Mouse (Mus musculus): ENCODE data around the gene Hspb2. TPM values are rescaled to one million over a fixed set of nuclear protein-coding genes. Genes with fewer than 3 reads are reported as not detected.

Hspb2 gene
- 48.5 and 54.7 TPM in 2 replicates for polyA plus RNA-seq (2012; rRNA removed)

DNA sequence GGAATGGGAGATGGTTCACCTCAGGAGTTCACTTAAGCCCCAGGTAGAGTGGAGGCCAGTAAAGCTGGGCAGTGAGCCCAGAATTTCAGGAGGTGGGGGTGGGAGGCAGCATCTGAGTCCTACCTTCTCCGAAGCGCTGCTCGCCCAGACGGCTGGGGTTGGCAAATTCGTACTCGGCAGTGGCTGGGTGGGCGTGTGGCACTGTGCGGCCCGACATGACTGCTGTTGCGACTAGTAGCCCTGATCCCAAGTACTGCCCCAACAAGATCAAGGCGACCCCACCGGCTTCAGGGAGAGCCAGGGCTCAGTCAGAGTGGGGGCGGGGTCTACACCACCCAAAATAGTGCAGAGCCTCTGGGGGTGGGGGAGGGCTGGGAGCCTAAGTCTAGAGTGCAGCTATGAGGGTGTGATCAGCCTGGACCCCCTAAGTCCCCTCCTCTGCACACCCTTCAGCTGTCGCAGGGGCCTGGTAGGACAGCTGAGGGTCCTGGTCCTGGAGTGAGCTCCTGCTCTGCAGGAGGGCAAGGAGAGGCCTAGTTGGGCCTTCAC is at the start of gene Hspb2:
Gene Hspb2, minus strand, starts transcription at position 301 of the 549 bp plus-strand sequence.
- peak; percentile 29 for DNase-seq (ENCODE audit: low spot score)

DNA sequence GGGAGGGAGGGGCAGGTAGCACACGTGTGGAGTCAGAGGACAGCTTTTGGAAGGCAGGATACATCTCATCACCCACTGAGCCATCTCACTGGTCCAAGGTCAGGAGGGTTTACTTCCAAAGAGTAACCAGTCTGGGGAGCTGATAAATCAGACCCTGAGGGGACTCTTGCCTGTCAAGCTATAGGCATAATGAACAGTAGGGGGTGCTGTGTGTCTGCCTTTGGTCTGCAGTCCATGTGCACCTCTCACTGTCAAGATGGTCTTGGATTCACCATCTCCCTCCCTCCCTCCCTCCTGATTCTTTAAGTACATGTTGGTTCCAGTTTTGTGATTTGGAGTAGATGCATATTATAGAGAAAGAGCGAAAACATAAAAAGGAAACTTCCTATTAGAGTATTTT is 48.8 kb upstream of the Hspb2 start:
- DNase-seq (ENCODE audit: low spot score) = no peak

- DNase-seq (ENCODE audit: low spot score) = no peak
These were observed 46.2 kb upstream of the Hspb2 start for GRCm38 (mm10) chr9:50798368-50798767.

- no peak for DNase-seq (ENCODE audit: low spot score)
These were observed 45.5 kb upstream of the Hspb2 start for GRCm38 (mm10) chr9:50797641-50798040.

GRCm38 (mm10) chr9:50796776-50797175 is 44.6 kb upstream of the Hspb2 start:
- DNase-seq (ENCODE audit: low spot score) = no peak

DNA sequence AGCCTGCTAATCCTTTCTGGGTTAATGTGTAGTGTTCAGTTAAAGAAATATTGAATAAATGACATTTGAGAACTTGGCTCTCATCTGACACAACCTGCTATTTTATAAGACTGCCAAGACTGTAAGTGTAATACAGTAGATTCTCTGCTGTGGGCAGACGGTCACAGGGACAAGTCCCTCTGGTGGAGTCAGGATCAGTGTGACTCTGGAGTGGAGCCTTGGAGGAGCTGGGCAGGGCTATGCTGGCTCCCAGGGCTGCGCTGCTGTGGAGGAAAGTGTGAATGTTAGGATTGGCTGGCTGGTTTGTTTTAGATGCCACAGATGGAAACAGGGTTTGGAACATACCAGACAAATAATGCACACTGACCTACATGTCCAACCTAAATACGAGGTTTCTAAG is 43.1 kb upstream of the Hspb2 start:
- no peak for DNase-seq (ENCODE audit: low spot score)

- DNase-seq (ENCODE audit: low spot score) = no peak
These were observed 30.0 kb upstream of the Hspb2 start for GRCm38 (mm10) chr9:50782155-50782554.

GRCm38 (mm10) chr9:50776162-50776760 is 24.1 kb upstream of the Hspb2 start:
- no peak for DNase-seq (ENCODE audit: low spot score)

DNA sequence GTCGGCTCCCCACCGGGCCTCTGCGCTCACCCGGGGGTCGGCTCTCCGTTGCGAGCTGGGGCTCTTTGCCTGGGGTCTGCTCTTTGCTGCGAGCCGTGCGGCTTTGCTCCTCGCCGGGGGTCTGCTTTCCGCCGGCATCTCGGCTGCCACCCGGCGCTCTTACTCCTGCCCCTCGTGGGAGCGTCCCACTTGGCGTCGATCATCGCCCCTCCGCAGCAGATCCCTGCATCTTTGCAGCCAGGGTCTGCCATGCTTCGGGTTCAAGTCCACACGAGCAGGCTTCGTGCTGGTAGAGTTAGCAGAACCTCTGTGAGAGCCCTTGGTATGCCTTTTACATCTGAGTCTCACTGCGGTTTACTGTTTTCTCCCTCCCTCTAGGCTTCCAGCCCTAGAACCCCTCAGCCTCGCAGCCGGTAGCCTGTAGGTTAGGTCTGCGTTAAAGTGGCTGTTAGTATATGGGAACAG is 23.5 kb upstream of the Hspb2 start:
- DNase-seq (ENCODE audit: low spot score) = no peak

GRCm38 (mm10) chr9:50774991-50775612 is 22.9 kb upstream of the Hspb2 start, which contains the start of the genes Alg9 and 1110032A03Rik:
Alg9 (plus strand) TSS chr9:50775019.
1110032A03Rik (minus strand) TSS chr9:50775520.
- DNase-seq (ENCODE audit: low spot score) = peak; percentile 86

DNA sequence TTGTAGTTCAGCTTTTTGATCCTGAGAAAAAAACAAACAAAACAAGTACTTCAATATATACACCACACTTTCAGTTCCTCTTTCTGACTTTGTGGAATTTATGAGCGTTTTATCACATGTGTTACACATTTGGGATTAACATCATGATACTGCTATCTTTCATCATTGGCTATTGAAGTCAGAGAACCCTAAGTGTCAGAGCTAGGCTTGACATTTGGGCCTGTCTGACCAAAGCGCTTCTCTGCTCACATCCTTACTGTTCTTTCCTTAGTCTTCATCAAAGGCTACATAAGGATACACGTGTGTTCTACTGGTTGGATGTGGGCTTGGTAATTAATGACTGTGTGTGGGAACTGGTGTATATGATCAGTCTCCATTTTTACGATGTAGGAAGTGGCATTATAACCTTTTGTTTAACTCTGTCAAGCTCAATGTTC is 21.9 kb upstream of the Hspb2 start:
- DNase-seq (ENCODE audit: low spot score) = no peak

- no peak for DNase-seq (ENCODE audit: low spot score)
These were observed 17.9 kb upstream of the Hspb2 start for GRCm38 (mm10) chr9:50770011-50770410.

- DNase-seq (ENCODE audit: low spot score) = peak; percentile 92
These were observed 16.2 kb upstream of the Hspb2 start, which contains the start of gene Fdxacb1 for GRCm38 (mm10) chr9:50768107-50769002. Fdxacb1 (plus strand) TSS chr9:50768236.

DNA sequence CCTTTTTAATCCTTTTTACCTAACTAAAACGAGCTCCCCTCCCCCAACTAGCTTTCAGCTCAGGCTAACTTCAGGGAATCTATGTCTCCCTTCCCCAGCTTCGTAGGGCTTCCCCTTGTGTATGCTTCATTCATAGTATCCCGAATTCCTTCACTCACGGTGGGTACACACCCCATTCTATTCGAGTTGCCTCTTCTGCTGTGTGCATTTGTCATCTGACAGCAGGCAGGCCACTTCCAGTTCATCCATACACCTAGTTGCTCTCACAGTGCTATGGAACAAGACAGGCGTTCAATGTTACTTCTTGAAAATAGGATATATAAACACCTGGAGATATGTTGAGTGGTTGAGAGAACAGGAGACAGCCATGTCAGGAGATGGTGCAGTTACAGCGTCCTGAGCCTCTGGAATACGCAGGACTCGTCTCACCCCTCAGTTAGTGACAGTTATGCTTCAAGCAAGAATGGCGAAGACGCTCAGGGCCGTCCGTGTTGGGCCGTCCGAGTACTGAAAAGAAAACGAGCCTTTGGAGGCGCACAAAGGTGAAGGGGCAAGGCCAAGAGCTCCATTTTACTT is 15.5 kb upstream of the Hspb2 start:
- no peak for DNase-seq (ENCODE audit: low spot score)

DNA sequence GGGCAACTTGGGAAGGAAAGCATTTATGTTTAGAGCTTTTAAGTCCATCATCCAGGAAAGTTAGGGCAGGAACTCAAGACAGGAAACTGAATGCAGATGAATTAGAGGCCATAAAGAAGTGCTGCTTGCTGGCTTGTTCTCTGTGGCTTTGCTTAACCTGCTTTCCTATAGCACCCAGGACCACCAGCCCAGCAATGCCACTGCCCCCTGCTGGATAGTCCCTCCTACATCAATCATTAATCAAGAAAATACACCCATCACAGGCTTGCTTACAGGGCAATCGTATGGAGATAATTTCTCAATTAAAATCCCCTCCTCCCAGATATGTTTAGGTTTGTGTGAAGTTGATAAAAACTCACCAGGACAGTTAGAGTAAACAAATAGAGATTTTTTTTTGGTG is 11.2 kb upstream of the Hspb2 start:
- no peak for DNase-seq (ENCODE audit: low spot score)

- no peak for DNase-seq (ENCODE audit: low spot score)
These were observed 9.5 kb upstream of the Hspb2 start for GRCm38 (mm10) chr9:50761520-50762243.

DNA sequence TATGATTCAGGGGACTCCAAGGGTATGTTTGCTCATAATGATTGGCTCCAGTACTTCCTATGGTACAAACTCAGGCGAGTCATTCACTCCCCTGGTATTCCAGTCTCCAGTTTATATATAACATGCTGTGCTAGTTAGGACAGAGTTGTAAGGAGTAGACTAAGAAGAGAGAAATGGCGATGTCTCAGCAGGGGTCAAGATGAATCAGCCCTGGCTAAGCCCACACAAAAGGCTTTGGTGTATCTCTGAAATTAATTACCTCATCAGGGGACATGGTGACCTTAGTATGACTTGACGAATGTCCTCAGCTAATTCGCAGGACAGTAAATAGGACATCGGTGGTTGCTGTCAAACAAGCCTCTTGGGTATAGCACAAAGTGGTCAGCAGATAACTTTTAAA is 4.6 kb upstream of the Hspb2 start:
- DNase-seq (ENCODE audit: low spot score) = no peak

DNA sequence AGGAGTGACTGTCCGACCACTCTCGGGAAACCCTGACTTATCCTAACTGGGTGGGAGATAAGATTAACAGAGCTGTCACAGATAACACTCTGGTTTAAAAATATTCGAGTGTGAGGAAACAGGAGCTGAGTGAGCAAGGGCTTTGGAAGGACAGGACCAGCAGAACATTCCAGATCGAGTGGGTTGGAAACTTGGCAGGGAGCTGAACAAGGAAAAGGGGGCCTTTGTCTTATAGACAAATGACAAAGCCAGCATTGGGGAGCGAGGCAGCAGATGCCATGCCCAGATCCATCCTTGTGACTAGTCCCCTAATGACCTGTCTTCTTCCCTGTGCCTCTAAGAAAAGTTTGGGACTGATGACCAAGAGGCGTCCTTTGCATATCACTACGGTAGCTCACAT is 1.8 kb upstream of the Hspb2 start:
- DNase-seq (ENCODE audit: low spot score) = no peak

- peak; percentile 53 for DNase-seq (ENCODE audit: low spot score)
These were observed 846 bp upstream of the Hspb2 start for GRCm38 (mm10) chr9:50752784-50753615.

- DNase-seq (ENCODE audit: low spot score) = no peak
These were observed 831 bp downstream of the Hspb2 start, which contains the start of gene Cryab for GRCm38 (mm10) chr9:50751323-50751722. Cryab (plus strand) TSS chr9:50751325.

Data from urinary bladder, adult 2 months (tissue).